Mouse (Mus musculus): ENCODE measurements around the gene Rbl1. TPM values are rescaled to one million over a fixed set of nuclear protein-coding genes. Genes with fewer than 3 reads are reported as not detected.

Rbl1 gene
- total RNA-seq, 2 experiments from 2014 or later, result 11.1 to 13.5 TPM

Other genes with a start within 250 kb of the Rbl1 start
- gene Ndrg3, start 212.5 kb downstream of the Rbl1 start, total RNA-seq (2021), result 10 to 100 TPM; 51.3 to 59.2 TPM
- 10 to 100 TPM in 1 of 2 experiments, 1 to 10 TPM in 1; 9.2 to 12.8 TPM for gene Dsn1, start 197.4 kb downstream of the Rbl1 start, total RNA-seq (2021)
- gene Soga1, start 125.3 kb downstream of the Rbl1 start, total RNA-seq (2021), result 10 to 100 TPM; 30.3 to 35.9 TPM
- not detected for gene Tldc2, start 117.5 kb downstream of the Rbl1 start, total RNA-seq (2021)
- 10 to 100 TPM; 26.7 to 31.4 TPM for gene Samhd1, start 69.3 kb downstream of the Rbl1 start, total RNA-seq (2021)
- 100 to 1,000 TPM; 189 to 199 TPM for gene Rpn2, start 74.5 kb upstream of the Rbl1 start, total RNA-seq (2021)
- gene Mroh8, start 75.0 kb upstream of the Rbl1 start, total RNA-seq (2021), result under 1 TPM in 1 of 2 experiments, not detected in 1; 0.42 TPM
- not detected for gene Ghrh, start 143.0 kb upstream of the Rbl1 start, total RNA-seq (2021)
- 10 to 100 TPM; 34.8 to 35.7 TPM for gene Manbal, start 163.1 kb upstream of the Rbl1 start, total RNA-seq (2021)
- gene Src, start 213.9 kb upstream of the Rbl1 start, total RNA-seq (2021), result 10 to 100 TPM; 18.9 to 21.8 TPM

Measured in adrenal gland, postnatal 10 days (tissue).